Mouse (Mus musculus) cerebellum, adult 2 months (tissue): ENCODE measurements around the gene Guca2b.

ENCODE experiments used
- CTCF ChIP-seq: fragments of 200-500 bp; IDR thresholded peaks from 2 replicates; pipeline ENCODE4 v1.5.1; 2011; ENCODE audit warnings: low read depth, mild to moderate bottlenecking, control low read depth, low read length, moderate library complexity, borderline replicate concordance; ENCODE audit not compliant: insufficient read depth
- POLR2A ChIP-seq: fragments of 200-500 bp; IDR thresholded peaks from 2 replicates; pipeline ENCODE4 v1.6.1; 2011; ENCODE audit warnings: low read length, control low read depth, borderline replicate concordance; ENCODE audit not compliant: insufficient read depth

GRCm38 (mm10) chr4:119626081-119626645 is 32.6 kb downstream of the Guca2b start:
- TF ChIP-seq CTCF (no peak), POLR2A (no peak)
